Mouse (Mus musculus): ENCODE measurements at regions not wholly inside any gene's neighbourhood (a gene's known extent, or its start where the extent isn't known, plus 50 kb on each side); places are given as distances from the start of the nearest gene placed in this dataset.
A peak's percentile ranks its signal among the peaks of the same experiment; 100 is the strongest.

- no peak for DNase-seq
- intact Hi-C loops (cut with DNase I): no loop called here
Measured at GRCm38 (mm10) chr1:22222836-22223235, 261.1 kb upstream of the Kcnq5 start.

- DNase-seq: no peak
- intact Hi-C loops (cut with DNase I): no loop called here
Measured at GRCm38 (mm10) chr1:22211795-22212194, 250.1 kb upstream of the Kcnq5 start.

- no peak for DNase-seq
- intact Hi-C loops (cut with DNase I): no loop called here
Measured at GRCm38 (mm10) chr1:22211232-22211631, 249.5 kb upstream of the Kcnq5 start.

- intact Hi-C loops (cut with DNase I): no loop called here
- peak; percentile 1 for DNase-seq
Measured at GRCm38 (mm10) chr1:22210621-22211020, 248.9 kb upstream of the Kcnq5 start.

GRCm38 (mm10) chr1:22208287-22208686, 246.5 kb upstream of the Kcnq5 start:
- DNase-seq: no peak
- intact Hi-C loops (cut with DNase I): no loop called here

- no peak for DNase-seq
- intact Hi-C loops (cut with DNase I): no loop called here
Measured at GRCm38 (mm10) chr1:22206935-22207334, 245.2 kb upstream of the Kcnq5 start.

DNA sequence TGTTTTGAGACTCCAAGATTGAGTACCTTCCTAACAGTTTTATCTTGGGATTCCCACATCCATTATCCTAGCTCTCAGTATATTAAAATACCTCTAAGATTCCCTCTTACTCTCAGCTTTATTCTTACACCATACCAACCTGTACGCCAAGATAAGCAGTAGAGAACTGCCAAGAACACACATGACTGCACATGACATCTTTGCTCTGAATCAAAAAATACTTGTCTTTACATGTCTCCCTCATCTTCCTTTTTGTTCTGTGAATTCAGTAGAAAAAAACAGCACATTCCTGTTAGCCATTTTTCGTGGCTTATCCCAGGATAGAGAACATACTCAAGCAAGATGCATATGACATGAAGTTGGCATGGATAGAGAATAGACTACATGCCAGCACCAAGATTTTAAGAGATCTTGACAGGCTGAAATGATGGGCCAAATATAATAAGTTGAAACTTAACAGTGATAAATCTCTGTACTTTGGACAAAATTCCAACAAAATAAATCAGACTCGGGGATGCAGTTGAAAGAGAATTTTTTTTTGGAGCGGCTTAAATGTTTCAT, 206.0 kb upstream of the Kcnq5 start:
- DNase-seq: no peak
- intact Hi-C loops (cut with DNase I): no loop called here

- DNase-seq: no peak
- intact Hi-C loops (cut with DNase I): no loop called here
Measured at GRCm38 (mm10) chr1:22136571-22137122, 174.9 kb upstream of the Kcnq5 start.

DNA sequence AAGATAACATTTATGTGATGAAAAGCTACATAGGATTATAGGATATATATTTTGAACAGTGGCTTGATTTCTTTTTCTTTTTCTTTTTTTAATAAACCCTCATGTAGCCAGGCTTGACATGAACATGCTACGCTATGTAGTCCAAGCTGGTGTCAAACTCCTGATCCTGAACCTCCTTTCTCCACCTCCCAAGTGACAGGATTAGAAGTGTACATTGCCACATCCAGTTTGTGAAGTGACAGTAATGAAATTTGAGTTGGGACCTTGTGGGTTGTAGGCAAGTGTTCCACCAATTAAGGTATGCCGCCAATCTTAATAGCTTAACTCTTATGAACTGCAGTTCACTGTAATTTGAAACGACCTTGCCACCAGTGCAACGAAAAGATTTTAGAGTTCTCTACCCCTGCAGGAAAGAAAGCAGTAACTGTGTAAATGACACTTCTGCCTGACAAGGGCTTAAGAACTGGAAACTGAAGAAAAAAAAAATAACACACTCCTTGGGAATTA, 156.6 kb upstream of the Kcnq5 start:
- no peak for DNase-seq
- intact Hi-C loops (cut with DNase I): no loop called here

- peak; percentile 68 to 71 for DNase-seq
- intact Hi-C loops (cut with DNase I): no loop called here
Measured at GRCm38 (mm10) chr1:22116466-22116865, 154.7 kb upstream of the Kcnq5 start.

DNA sequence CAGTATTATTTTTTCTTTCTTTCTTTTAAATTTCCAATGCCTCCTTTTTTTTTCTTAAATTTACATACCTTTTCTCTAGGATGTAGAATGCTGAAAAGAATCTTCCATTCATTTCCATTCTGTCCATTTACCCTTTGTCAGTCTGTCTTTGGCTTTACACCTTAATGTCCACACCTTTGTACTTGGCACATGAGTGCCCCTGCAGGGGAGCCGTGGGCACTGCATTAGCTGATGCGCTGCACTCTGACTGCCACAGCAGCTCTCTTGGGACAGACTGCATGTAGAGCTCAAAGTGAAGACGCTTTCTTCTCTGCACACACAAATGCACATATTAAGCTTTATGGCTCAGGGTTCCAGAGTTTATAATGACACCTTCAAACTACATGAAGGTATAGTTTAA, 143.8 kb upstream of the Kcnq5 start:
- intact Hi-C loops (cut with DNase I): no loop called here
- peak in 1 of 2 experiments; percentile 10 for DNase-seq

DNA sequence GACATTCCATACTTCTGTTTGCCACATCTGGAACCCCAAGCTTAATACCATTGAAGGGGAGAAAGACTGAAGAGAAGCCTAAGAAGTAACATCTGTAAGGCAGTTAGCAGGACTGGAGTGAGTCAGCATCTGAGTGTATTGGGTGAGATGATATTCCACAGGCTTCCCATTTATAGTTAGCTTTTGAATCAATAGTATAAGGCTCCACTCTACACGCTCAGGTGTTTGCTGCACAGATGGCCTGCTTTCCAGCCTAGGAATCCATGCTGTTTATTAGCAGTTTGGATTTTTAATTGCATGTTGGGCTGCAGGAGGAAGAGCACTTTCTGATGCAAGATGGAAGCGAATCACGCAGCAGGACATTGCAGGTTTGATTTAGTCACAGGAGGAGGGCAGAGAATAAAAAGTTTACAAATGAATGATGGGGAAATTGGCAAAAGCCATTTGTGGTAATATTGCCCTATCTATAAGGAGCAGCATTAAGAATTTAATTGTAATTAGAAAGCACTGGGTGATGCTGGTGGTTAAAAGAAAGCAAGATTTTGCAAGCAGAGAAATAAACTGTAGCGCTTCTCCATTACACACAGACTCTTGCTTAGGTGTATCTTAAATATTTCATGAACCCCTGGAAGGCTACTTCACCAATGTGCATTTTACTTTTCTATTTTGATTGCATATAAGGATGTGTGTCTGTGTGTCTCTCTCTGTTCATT, 109.8 kb upstream of the Kcnq5 start:
- intact Hi-C loops (cut with DNase I): no loop called here
- no peak for DNase-seq

DNA sequence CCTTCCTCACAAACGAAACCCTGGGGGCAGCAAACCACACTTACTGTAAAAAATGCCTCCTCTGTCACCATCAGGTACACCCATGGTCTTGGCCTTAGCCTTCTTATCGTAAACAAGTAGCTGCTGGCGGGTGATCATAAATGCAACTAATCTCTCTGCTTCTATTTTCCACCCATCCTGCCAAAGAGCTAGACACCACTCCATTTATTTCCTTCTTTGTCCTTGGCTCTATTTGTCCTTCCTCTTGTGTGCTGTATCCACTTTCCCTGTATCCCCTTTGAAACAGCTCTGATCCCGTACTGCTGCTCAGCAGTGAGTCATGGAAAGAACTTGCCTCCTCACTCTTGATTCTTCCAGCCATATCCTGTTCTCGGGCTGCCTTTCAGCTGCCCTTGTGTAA, 108.3 kb upstream of the Kcnq5 start:
- intact Hi-C loops (cut with DNase I): no loop called here

More for the DNA sequence above, 108.3 kb upstream of the Kcnq5 start:
- DNase-seq: peak; percentile 59 to 70
